Comparison of ENCODE assay signal across 9 mouse cellular contexts in the genomic region with DNA sequence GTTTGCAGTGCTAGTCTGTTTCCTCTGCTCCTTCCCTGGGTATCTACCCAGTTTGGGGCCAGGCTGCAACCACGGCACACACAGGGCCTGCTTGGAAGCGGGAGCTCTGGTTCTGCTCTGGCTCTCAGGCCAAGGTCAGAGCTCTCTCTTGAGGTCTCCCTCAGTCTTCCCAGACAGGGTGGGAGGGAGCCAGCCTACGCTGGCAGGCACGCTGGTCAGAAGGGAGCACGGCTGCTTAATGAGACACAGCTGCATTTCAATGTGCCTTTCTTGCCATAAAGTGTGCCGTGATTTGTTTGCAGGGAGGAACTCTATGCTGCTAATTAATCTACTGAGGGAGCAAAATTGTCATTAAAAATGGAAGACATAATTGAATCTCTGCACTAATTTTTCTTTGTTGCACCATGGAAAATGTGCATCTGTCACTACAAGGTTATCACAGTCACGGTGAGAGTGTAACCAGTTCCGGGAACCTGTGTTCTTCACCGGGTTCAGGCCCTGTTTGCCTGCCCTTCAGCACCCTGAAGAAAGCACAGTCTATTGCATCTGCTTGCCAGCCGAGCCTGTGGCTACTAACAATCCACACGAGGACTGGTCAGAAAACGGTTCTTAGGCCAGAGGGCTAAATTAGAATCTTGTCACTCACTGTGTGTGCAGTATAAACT. TPM values are rescaled to one million over a fixed set of nuclear protein-coding genes. Genes with fewer than 3 reads are reported as not detected.
DNase-seq lines count a peak whose midpoint lies in the region; ATAC-seq lines count a peak whose summit lies in the region.
"Had no signal": no experiment of that assay in that cellular context is flagged by ENCODE, and none has a peak within 500 bp of the region (broad histone marks: within the 10 kb centered on the region; RNA-seq: fewer than 3 reads in every experiment).

No protein-coding gene starts in this region.

- no peak overlapping the region for H3K4me2 ChIP-seq in limb, embryonic 15.5 days
- no peak overlapping the region for H3K4me2 ChIP-seq in stomach, embryonic 15.5 days
- H3K4me2 ChIP-seq: liver, embryonic 13.5 days had no signal

- peak overlapping the region; percentile 50 for H3K27ac ChIP-seq in limb, embryonic 15.5 days
- peak overlapping the region; percentile 26; the same call in 1 of the 2 replicates for H3K27ac ChIP-seq in stomach, embryonic 15.5 days
- H3K27ac ChIP-seq: liver, embryonic 13.5 days had no signal

- peaks cover 13% of the 10 kb centered on the region for H3K4me1 ChIP-seq in limb, embryonic 15.5 days
- peaks cover 7% of the 10 kb centered on the region; the same call in 1 of the 2 replicates for H3K4me1 ChIP-seq in stomach, embryonic 15.5 days

- peak; percentile 30; the same call in 1 of the 2 replicates for ATAC-seq in limb, embryonic 15.5 days (ENCODE audit: insufficient number of reproducible peaks, low FRiP score, low TSS enrichment, low read depth)
- no peak for ATAC-seq in stomach, embryonic 15.5 days (ENCODE audit: insufficient read depth, low FRiP score, low read depth)
- ATAC-seq in CD4-positive, CD25-positive, alpha-beta regulatory T cell, adult 4 months: no peak

- H3K9ac ChIP-seq in limb, embryonic 15.5 days: no peak overlapping the region
- no peak overlapping the region for H3K9ac ChIP-seq in stomach, embryonic 15.5 days
- H3K9ac ChIP-seq: liver, embryonic 13.5 days had no signal

- no peak overlapping the region for H3K4me3 ChIP-seq in limb, embryonic 15.5 days
- no peak overlapping the region for H3K4me3 ChIP-seq in stomach, embryonic 15.5 days (replicated peaks)
- H3K4me3 ChIP-seq: liver, embryonic 13.5 days had no signal

- intact Hi-C loops in gastrocnemius, postnatal 36 days (cut with DNase I): no loop called here

- H3K9me3 ChIP-seq in limb, embryonic 15.5 days: no peaks in the 10 kb centered on the region
- no peaks in the 10 kb centered on the region for H3K9me3 ChIP-seq in stomach, embryonic 15.5 days
- H3K9me3 ChIP-seq: liver, embryonic 13.5 days had no signal

- 28% methylated on average over 12 of the region's 12 CpGs for WGBS in limb, embryonic 15.5 days
- WGBS in stomach, embryonic 15.5 days: 60% methylated on average over 12 of the region's 12 CpGs

- peak; percentile 58 for DNase-seq in ZHBTc4 (ENCODE audit: low read depth, low spot score)
- DNase-seq in embryo, embryonic 11 days: peak; percentile 63
- peak; percentile 38 to 58 for DNase-seq in gastrocnemius, postnatal 36 days
- DNase-seq in kidney, adult 9 months: peak; percentile 54
- no peak for DNase-seq in thymus, postnatal 4 days
- DNase-seq: liver, embryonic 13.5 days had no signal

- no peaks in the 10 kb centered on the region for H3K27me3 ChIP-seq in limb, embryonic 15.5 days
- no peaks in the 10 kb centered on the region for H3K27me3 ChIP-seq in stomach, embryonic 15.5 days (replicated peaks)
- H3K27me3 ChIP-seq: liver, embryonic 13.5 days had no signal

- H3K36me3 ChIP-seq in limb, embryonic 15.5 days: peaks cover 56% of the 10 kb centered on the region
- H3K36me3 ChIP-seq in stomach, embryonic 15.5 days: peaks cover 11% of the 10 kb centered on the region

RNA-seq across cellular contexts. Expression of a gene that starts 26.3 kb away (rescaled TPM):
- 10 to 100 TPM in 1 of 2 experiments, 1 to 10 TPM in 1; 9.4 to 10.5 TPM for total RNA-seq in gastrocnemius, postnatal 36 days (2021)
- 35.3 and 35.4 TPM in 2 replicates for polyA plus RNA-seq in limb, embryonic 15.5 days (2015; fragmentation: Nextera tagmentation; extraction: Ambion mirVana)
- polyA plus RNA-seq in stomach, embryonic 15.5 days (2015; fragmentation: Nextera tagmentation; extraction: Ambion mirVana): 38.7 and 39.7 TPM in 2 replicates
- under 1 TPM; 0.27 to 0.42 TPM for polyA plus RNA-seq in CD4-positive, CD25-positive, alpha-beta regulatory T cell, adult 4 months (2017; shearing (Covaris generic))

Comparison
In these comparisons a context has a peak if more than half of its experiments do, and no peak if none do; other contexts are left out.
1. RNA of a gene that starts 26.3 kb away (polyA plus RNA-seq): 38.7 to 39.7 TPM in stomach, embryonic 15.5 days and 35.3 to 35.4 TPM in limb, embryonic 15.5 days; 0.27 to 0.42 TPM in CD4-positive, CD25-positive, alpha-beta regulatory T cell, adult 4 months; every median in the first group is over 10 times any median in the second.